Mouse (Mus musculus): ENCODE data around the gene Armh3.

DNA sequence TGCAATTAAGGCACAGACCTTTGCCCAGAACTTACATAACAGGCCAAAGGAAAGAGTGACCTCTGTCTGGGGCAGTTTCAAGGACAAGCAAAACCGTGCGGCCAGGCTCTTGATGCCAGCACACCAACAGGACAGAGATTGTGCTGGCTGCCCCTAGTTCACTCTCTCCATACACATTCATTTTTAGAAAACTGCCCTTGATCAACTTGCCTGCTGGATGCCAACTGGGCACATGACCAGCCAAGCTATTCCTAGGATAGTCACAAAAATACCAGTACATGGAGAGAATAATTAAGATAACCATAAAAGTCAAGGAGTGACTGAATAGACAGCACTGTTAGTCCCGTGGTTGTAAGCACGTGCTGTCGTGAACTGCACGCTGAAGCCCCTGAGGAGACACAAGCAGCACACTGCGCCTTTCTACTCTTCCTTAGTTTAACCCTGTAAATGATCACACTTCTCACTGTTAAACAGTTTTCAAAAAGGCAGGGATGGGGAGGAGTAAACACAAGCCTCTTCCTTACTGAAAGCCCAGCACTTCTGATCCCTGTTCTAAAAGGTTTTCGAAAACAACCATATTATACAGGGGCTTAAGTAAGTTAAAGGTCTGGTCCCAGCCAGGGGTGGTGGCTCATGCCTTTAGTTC lies 95.8 kb downstream of the Armh3 start:
- no peak for TF ChIP-seq POLR2AphosphoS2 (IDR thresholded peaks at IDR 0.05; ENCODE audit: low read depth, low read length)
- no peak for TF ChIP-seq EP300 (IDR thresholded peaks at IDR 0.05; ENCODE audit: low read length)
- TF ChIP-seq POLR2A (IDR thresholded peaks at IDR 0.05; ENCODE audit: low read depth, low read length), result no peak

Data from CH12.LX (cell line).